Mouse (Mus musculus): ENCODE data around the gene Hoxd8.

DNA sequence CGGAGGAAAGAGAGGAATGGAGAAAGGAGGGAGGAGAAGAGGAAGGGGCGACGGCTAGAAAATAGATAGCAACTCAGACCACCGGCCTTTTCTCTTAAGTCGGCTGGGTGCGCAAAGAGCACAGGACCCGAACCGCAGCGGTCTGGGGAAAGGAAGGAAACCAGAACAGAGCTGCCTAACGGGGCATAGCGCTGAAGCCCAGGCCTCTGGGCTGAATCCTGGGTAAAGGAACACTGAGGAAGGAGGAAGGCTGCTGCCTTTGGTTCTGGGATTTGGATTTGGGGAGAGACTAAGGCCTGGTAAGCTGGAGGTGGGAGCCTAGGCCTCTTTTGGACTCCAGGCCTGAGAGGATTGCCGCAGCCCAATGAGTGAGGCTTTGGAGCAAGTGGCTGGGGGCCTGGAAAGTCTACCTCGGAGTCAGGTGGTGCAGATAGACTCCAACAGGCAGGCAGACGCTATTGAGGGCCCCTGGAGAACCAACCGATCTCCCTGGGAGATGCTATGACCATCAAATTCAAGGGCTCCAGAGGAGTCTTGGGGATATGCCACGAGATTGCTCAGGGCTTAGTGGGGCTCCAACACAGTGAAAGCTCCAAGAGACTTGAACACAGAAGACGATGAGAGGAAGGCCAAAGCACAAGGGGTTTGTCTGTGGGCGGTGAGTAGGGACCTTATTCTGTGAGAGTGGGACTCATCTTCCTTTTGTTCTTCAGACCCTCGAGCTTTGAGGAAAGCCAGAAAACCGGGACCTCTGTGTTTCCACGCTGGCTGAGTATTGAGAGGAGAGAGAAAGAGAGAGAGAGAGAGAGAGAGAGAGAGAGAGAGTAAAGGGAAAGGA is 23.6 kb upstream of the Hoxd8 start:
- TF ChIP-seq POLR2A (IDR thresholded peaks at IDR 0.05; ENCODE audit: control insufficient read depth, extremely low read depth, insufficient read depth, low read length, poor library complexity) (no peak), CTCF (IDR thresholded peaks at IDR 0.05; ENCODE audit: borderline replicate concordance, control insufficient read depth, extremely low read depth, insufficient read depth, low read length, poor library complexity) (no peak)
